Comparison of ENCODE assay signal across 25 mouse cellular contexts in the genomic region with DNA sequence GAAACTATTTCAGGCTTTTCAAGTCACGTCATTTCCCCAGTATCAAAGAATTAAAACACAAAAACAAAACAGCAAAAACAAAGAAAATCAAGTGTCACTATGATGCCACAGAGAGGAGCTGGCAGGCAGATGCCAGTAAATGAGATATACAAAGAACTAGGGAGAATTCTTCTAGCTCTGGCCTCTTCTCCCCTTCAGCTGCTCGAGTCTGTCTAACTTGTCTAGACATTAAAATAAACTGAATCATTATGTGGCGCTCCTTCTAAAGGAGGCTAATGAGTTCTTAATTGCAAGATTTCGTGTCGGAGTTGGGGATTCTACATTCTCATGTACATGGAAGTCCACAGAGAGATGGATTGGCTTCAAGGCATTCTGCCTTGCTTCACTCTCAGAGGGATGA.
A peak's percentile ranks its signal among the peaks of the same experiment; 100 is the strongest.
DNase-seq lines count a peak whose midpoint lies in the region; ATAC-seq and TF ChIP-seq lines count a peak whose summit lies in the region.
"Had no signal": no experiment of that assay in that cellular context is flagged by ENCODE, and none has a peak within 500 bp of the region (broad histone marks: within the 10 kb centered on the region; RNA-seq: fewer than 3 reads in every experiment).

No protein-coding gene starts in this region.

- H3K4me3 ChIP-seq in forebrain, embryonic 14.5 days (ENCODE audit: low read depth, low read length): no peak overlapping the region
- no peak overlapping the region for H3K4me3 ChIP-seq in forebrain, embryonic 15.5 days
- H3K4me3 ChIP-seq in hindbrain, embryonic 16.5 days (ENCODE audit: low read length): no peak overlapping the region
- no peak overlapping the region for H3K4me3 ChIP-seq in hindbrain, embryonic 10.5 days
- no peak overlapping the region for H3K4me3 ChIP-seq in midbrain, postnatal 0 days (ENCODE audit: low read depth, low read length)
- no peak overlapping the region for H3K4me3 ChIP-seq in midbrain, embryonic 10.5 days
- H3K4me3 ChIP-seq: heart, adult 2 months; heart, embryonic 10.5 days; heart, embryonic 13.5 days; hindbrain, embryonic 12.5 days had no signal

- peak; percentile 57 for DNase-seq in forebrain, embryonic 14.5 days (ENCODE audit: low spot score)
- DNase-seq in hindbrain, embryonic 10.5 days (ENCODE audit: low spot score): no peak
- DNase-seq in midbrain, postnatal 0 days (ENCODE audit: low spot score): peak; percentile 45
- no peak for DNase-seq in midbrain, embryonic 10.5 days (ENCODE audit: low spot score)
- DNase-seq in brain, embryonic 14.5 days (ENCODE audit: low read depth): peak; percentile 72
- DNase-seq: adrenal gland, adult 2 months; adrenal gland, postnatal 14 days; B cell, adult 2 months; cerebellum, adult 18-20 months; cerebellum, adult 9-10 months; cerebellum, postnatal 14 days; gastrocnemius, postnatal 10 days; gastrocnemius, postnatal 36 days; heart, adult 2 months; heart, postnatal 14 days; heart, postnatal 4 days; kidney, adult 2 months had no signal

- TF ChIP-seq POLR2A in brain, embryonic 14.5 days (IDR thresholded peaks at IDR 0.05; ENCODE audit: borderline replicate concordance, extremely low read depth, insufficient read depth, insufficient read length, poor library complexity, severe bottlenecking): no peak

- no peaks in the 10 kb centered on the region for H3K9me3 ChIP-seq in forebrain, embryonic 14.5 days (replicated peaks; ENCODE audit: control insufficient read depth, low read length)
- H3K9me3 ChIP-seq in forebrain, embryonic 15.5 days: no peaks in the 10 kb centered on the region
- no peaks in the 10 kb centered on the region for H3K9me3 ChIP-seq in hindbrain, embryonic 16.5 days (ENCODE audit: control insufficient read depth, low read length)
- peaks cover 9% of the 10 kb centered on the region for H3K9me3 ChIP-seq in hindbrain, embryonic 10.5 days
- H3K9me3 ChIP-seq in midbrain, postnatal 0 days (ENCODE audit: low read length): no peaks in the 10 kb centered on the region
- peaks cover 13% of the 10 kb centered on the region for H3K9me3 ChIP-seq in midbrain, embryonic 10.5 days (replicated peaks)
- H3K9me3 ChIP-seq: G1E; heart, embryonic 10.5 days; hindbrain, embryonic 12.5 days had no signal

- H3K27me3 ChIP-seq in forebrain, embryonic 14.5 days (replicated peaks; ENCODE audit: control insufficient read depth, insufficient read depth, low read length): no peaks in the 10 kb centered on the region
- H3K27me3 ChIP-seq in forebrain, embryonic 15.5 days: no peaks in the 10 kb centered on the region
- no peaks in the 10 kb centered on the region for H3K27me3 ChIP-seq in hindbrain, embryonic 16.5 days (replicated peaks; ENCODE audit: control insufficient read depth, insufficient read depth, low read length)
- H3K27me3 ChIP-seq in hindbrain, embryonic 10.5 days (ENCODE audit: insufficient read depth, poor library complexity, severe bottlenecking): no peaks in the 10 kb centered on the region
- no peaks in the 10 kb centered on the region for H3K27me3 ChIP-seq in midbrain, postnatal 0 days (ENCODE audit: insufficient read depth, low read length)
- H3K27me3 ChIP-seq in midbrain, embryonic 10.5 days (ENCODE audit: low read depth, poor library complexity, severe bottlenecking): no peaks in the 10 kb centered on the region
- H3K27me3 ChIP-seq: CH12.LX; heart, embryonic 13.5 days; hindbrain, embryonic 12.5 days had no signal

- H3K27ac ChIP-seq in forebrain, embryonic 14.5 days (ENCODE audit: low read depth, low read length): no peak overlapping the region
- H3K27ac ChIP-seq in forebrain, embryonic 15.5 days (replicated peaks): no peak overlapping the region
- H3K27ac ChIP-seq in hindbrain, embryonic 16.5 days (ENCODE audit: low read depth, low read length): no peak overlapping the region
- no peak overlapping the region for H3K27ac ChIP-seq in hindbrain, embryonic 10.5 days
- H3K27ac ChIP-seq in midbrain, postnatal 0 days (ENCODE audit: low read depth, low read length): no peak overlapping the region
- no peak overlapping the region for H3K27ac ChIP-seq in midbrain, embryonic 10.5 days (replicated peaks)
- H3K27ac ChIP-seq: heart, adult 2 months; heart, embryonic 10.5 days; heart, embryonic 13.5 days; hindbrain, embryonic 12.5 days had no signal

- 0 out of 2 replicates have a peak, but pooled peaks have one; percentile 37 for ATAC-seq in forebrain, embryonic 14.5 days
- ATAC-seq in forebrain, embryonic 15.5 days (replicated peaks): no peak
- peak; percentile 48; the same call in 1 of the 2 replicates for ATAC-seq in hindbrain, embryonic 16.5 days
- no peak for ATAC-seq in midbrain, postnatal 0 days (ENCODE audit: low FRiP score)
- ATAC-seq: intestine, postnatal 0 days had no signal

- no peaks in the 10 kb centered on the region; the same call in 1 of the 2 replicates for H3K4me1 ChIP-seq in forebrain, embryonic 14.5 days (ENCODE audit: control insufficient read depth, insufficient read depth, low read length)
- H3K4me1 ChIP-seq in forebrain, embryonic 15.5 days: no peaks in the 10 kb centered on the region
- H3K4me1 ChIP-seq in hindbrain, embryonic 16.5 days (ENCODE audit: control insufficient read depth, insufficient read depth, low read depth, low read length): no peaks in the 10 kb centered on the region
- H3K4me1 ChIP-seq in hindbrain, embryonic 10.5 days (replicated peaks): peaks cover 4% of the 10 kb centered on the region; the same call in 1 of the 2 replicates
- H3K4me1 ChIP-seq in midbrain, postnatal 0 days (ENCODE audit: insufficient read depth, low read length): no peaks in the 10 kb centered on the region
- peaks cover 7% of the 10 kb centered on the region; the same call in 1 of the 2 replicates for H3K4me1 ChIP-seq in midbrain, embryonic 10.5 days
- H3K4me1 ChIP-seq: heart, embryonic 10.5 days; heart, embryonic 13.5 days had no signal

- WGBS in forebrain, embryonic 14.5 days: 20% methylated on average over 5 of the region's 5 CpGs
- 25% methylated on average over 5 of the region's 5 CpGs for WGBS in forebrain, embryonic 15.5 days
- WGBS in hindbrain, embryonic 16.5 days: 48% methylated on average over 5 of the region's 5 CpGs
- 85% methylated on average over 5 of the region's 5 CpGs for WGBS in hindbrain, embryonic 10.5 days
- WGBS in midbrain, postnatal 0 days: 58% methylated on average over 5 of the region's 5 CpGs
- WGBS in midbrain, embryonic 10.5 days: 89% methylated on average over 5 of the region's 5 CpGs

- no peak overlapping the region for H3K4me2 ChIP-seq in forebrain, embryonic 14.5 days (ENCODE audit: low read length)
- no peak overlapping the region for H3K4me2 ChIP-seq in forebrain, embryonic 15.5 days (replicated peaks)
- no peak overlapping the region for H3K4me2 ChIP-seq in hindbrain, embryonic 16.5 days (ENCODE audit: low read length)
- no peak overlapping the region for H3K4me2 ChIP-seq in midbrain, postnatal 0 days (ENCODE audit: low read depth, low read length, poor library complexity, severe bottlenecking)
- H3K4me2 ChIP-seq: heart, embryonic 13.5 days; hindbrain, embryonic 12.5 days had no signal

- no peak for TF ChIP-seq CTCF in midbrain, postnatal 0 days (IDR thresholded peaks at IDR 0.05)
- no peak for TF ChIP-seq CTCF in brain, embryonic 14.5 days (IDR thresholded peaks at IDR 0.05; ENCODE audit: borderline replicate concordance, extremely low read depth, insufficient read depth, insufficient read length)

- H3K36me3 ChIP-seq in forebrain, embryonic 14.5 days (ENCODE audit: control insufficient read depth, insufficient read depth, low read length): no peaks in the 10 kb centered on the region
- H3K36me3 ChIP-seq in forebrain, embryonic 15.5 days: no peaks in the 10 kb centered on the region
- no peaks in the 10 kb centered on the region for H3K36me3 ChIP-seq in hindbrain, embryonic 16.5 days (ENCODE audit: control insufficient read depth, insufficient read depth, low read length)
- no peaks in the 10 kb centered on the region for H3K36me3 ChIP-seq in hindbrain, embryonic 10.5 days
- no peaks in the 10 kb centered on the region for H3K36me3 ChIP-seq in midbrain, postnatal 0 days (ENCODE audit: insufficient read depth, low read length)
- no peaks in the 10 kb centered on the region for H3K36me3 ChIP-seq in midbrain, embryonic 10.5 days
- H3K36me3 ChIP-seq: G1E; heart, embryonic 10.5 days; heart, embryonic 13.5 days; hindbrain, embryonic 12.5 days had no signal

- H3K9ac ChIP-seq in forebrain, embryonic 14.5 days (ENCODE audit: low read length): no peak overlapping the region
- H3K9ac ChIP-seq in forebrain, embryonic 15.5 days (replicated peaks): no peak overlapping the region
- no peak overlapping the region for H3K9ac ChIP-seq in hindbrain, embryonic 16.5 days (ENCODE audit: low read depth, low read length)
- H3K9ac ChIP-seq in midbrain, postnatal 0 days (replicated peaks; ENCODE audit: low read length, poor library complexity, severe bottlenecking): no peak overlapping the region
- H3K9ac ChIP-seq: heart, embryonic 13.5 days; hindbrain, embryonic 12.5 days had no signal

Comparison
In these comparisons a context has a peak if more than half of its experiments do, and no peak if none do; other contexts are left out.
1. ATAC-seq: peak in forebrain, embryonic 14.5 days (single experiment) and hindbrain, embryonic 16.5 days (single experiment); none in forebrain, embryonic 15.5 days (single experiment) and midbrain, postnatal 0 days (single experiment).
2. DNase-seq: peak in forebrain, embryonic 14.5 days (single experiment), midbrain, postnatal 0 days (single experiment) and brain, embryonic 14.5 days (single experiment); none in hindbrain, embryonic 10.5 days (single experiment) and midbrain, embryonic 10.5 days (single experiment).